Mouse (Mus musculus) MEL (cell line): ENCODE measurements at regions not wholly inside any gene's neighbourhood (a gene's known extent, or its start where the extent isn't known, plus 50 kb on each side); places are given as distances from the start of the nearest gene placed in this dataset.

ENCODE experiments used
- DNase-seq: peaks from one replicate; pipeline ENCODE4 v3.0.0; 2011; ENCODE audit warnings: low read depth, low spot score
- H3K27ac ChIP-seq: 2 replicates; pipeline ENCODE4 v1.5.1; 2012; ENCODE audit warnings: low read depth, mild to moderate bottlenecking, control low read depth, low read length, moderate library complexity; ENCODE audit not compliant: control insufficient read depth
- H3K27me3 ChIP-seq, 2 experiments: fragments of 150-350 bp in 1 of 2; sonication (generic) in 1 of 2; 2 replicates each; pipeline ENCODE4 v1.6.1; 2012; ENCODE audit warnings: low read length in 2 of 2, mild to moderate bottlenecking in 2 of 2, improper control_type of control experiment in 1 of 2, moderate library complexity in 1 of 2; ENCODE audit not compliant: insufficient read depth in 2 of 2, control insufficient read depth in 1 of 2
- H3K36me3 ChIP-seq, 2 experiments: 2 replicates each; pipeline ENCODE4 v1.6.1; 2012 to 2014; ENCODE audit warnings: low read length in 2 of 2, improper control_type of control experiment in 1 of 2, inconsistent platforms in 1 of 2, mild to moderate bottlenecking in 1 of 2; ENCODE audit not compliant: insufficient read depth in 2 of 2, control insufficient read depth in 1 of 2
- H3K4me1 ChIP-seq, 2 experiments: fragments of 150-350 bp in 1 of 2; sonication (generic) in 1 of 2; 2 replicates each; pipeline ENCODE4 v1.6.1; 2012; ENCODE audit warnings: low read length in 2 of 2, improper control_type of control experiment in 1 of 2, mild to moderate bottlenecking in 1 of 2; ENCODE audit not compliant: insufficient read depth in 2 of 2, control insufficient read depth in 1 of 2
- H3K4me3 ChIP-seq, 2 experiments: fragments of 150-350 bp in 1 of 2; sonication (generic) in 1 of 2; 2 replicates each; pipeline ENCODE4 v1.5.1; 2012; ENCODE audit warnings: low read depth in 2 of 2, low read length in 2 of 2, mild to moderate bottlenecking in 2 of 2, moderate library complexity in 2 of 2, control low read depth in 1 of 2, improper control_type of control experiment in 1 of 2; ENCODE audit not compliant: control insufficient read depth in 1 of 2, insufficient read depth in 1 of 2
- H3K79me2 ChIP-seq: 2 replicates; pipeline ENCODE4 v1.6.1; 2012; ENCODE audit warnings: mild to moderate bottlenecking, low read length, moderate library complexity; ENCODE audit not compliant: control insufficient read depth, poor library complexity, insufficient read depth
- H3K9ac ChIP-seq: 2 replicates; pipeline ENCODE4 v1.6.1; 2012; ENCODE audit warnings: low read depth, mild to moderate bottlenecking, control low read depth, low read length, moderate library complexity; ENCODE audit not compliant: control insufficient read depth, poor library complexity, severe bottlenecking
- H3K9me3 ChIP-seq: fragments of 150-350 bp; sonication (generic); replicated peaks from 2 replicates; pipeline ENCODE4 v1.6.1; 2012; ENCODE audit warnings: mild to moderate bottlenecking, low read length, improper control_type of control experiment, moderate library complexity; ENCODE audit not compliant: insufficient read depth
- BHLHE40 ChIP-seq: IDR thresholded peaks from 2 replicates; pipeline ENCODE4 v1.6.1; 2012; ENCODE audit warnings: low read depth, mild to moderate bottlenecking, inconsistent platforms, low read length, improper control_type of control experiment, borderline replicate concordance
- CHD1 ChIP-seq: IDR thresholded peaks from 2 replicates; pipeline ENCODE4 v1.6.1; 2012; ENCODE audit warnings: low read depth, mild to moderate bottlenecking, inconsistent platforms, low read length, improper control_type of control experiment
- CHD2 ChIP-seq: IDR thresholded peaks from 2 replicates; pipeline ENCODE4 v1.6.1; 2011; ENCODE audit warnings: low read length, improper control_type of control experiment
- CTCF ChIP-seq, 3 experiments: IDR thresholded peaks in 2 of 3; conservative IDR thresholded peaks in 1 of 3; 2 replicates each; pipeline ENCODE4 v1.5.1; 2011 to 2012; ENCODE audit warnings: low read length in 3 of 3, low read depth in 2 of 3, mild to moderate bottlenecking in 2 of 3, improper control_type of control experiment in 1 of 3, inconsistent platforms in 1 of 3, mixed read lengths in 1 of 3, moderate library complexity in 1 of 3; ENCODE audit not compliant: control insufficient read depth in 1 of 3, insufficient read depth in 1 of 3, poor library complexity in 1 of 3, severe bottlenecking in 1 of 3
- E2F4 ChIP-seq: IDR thresholded peaks from 2 replicates; pipeline ENCODE4 v1.6.1; 2011; ENCODE audit warnings: low read depth, low read length, improper control_type of control experiment, borderline replicate concordance
- GATA1 ChIP-seq: IDR thresholded peaks from 2 replicates; pipeline ENCODE4 v1.6.1; 2011; ENCODE audit warnings: low read depth, low read length, improper control_type of control experiment
- MAZ ChIP-seq: IDR thresholded peaks from 2 replicates; pipeline ENCODE4 v1.6.1; 2012; ENCODE audit warnings: low read depth, mild to moderate bottlenecking, inconsistent platforms, low read length, improper control_type of control experiment
- MEF2A ChIP-seq: IDR thresholded peaks from 2 replicates; pipeline ENCODE4 v1.6.1; 2014; ENCODE audit warnings: low read depth, mild to moderate bottlenecking, inconsistent platforms, low read length, improper control_type of control experiment; ENCODE audit not compliant: poor library complexity, insufficient replicate concordance, severe bottlenecking; ENCODE audit errors: extremely low read depth
- MYB ChIP-seq: IDR thresholded peaks from 2 replicates; pipeline ENCODE4 v1.6.1; 2011; ENCODE audit warnings: mild to moderate bottlenecking, low read depth, low read length, improper control_type of control experiment
- POLR2A ChIP-seq, 2 experiments: IDR thresholded peaks; 2 replicates each; pipeline ENCODE4 v1.6.1; 2011 to 2012; ENCODE audit warnings: low read length in 2 of 2, mild to moderate bottlenecking in 2 of 2, control low read depth in 1 of 2, improper control_type of control experiment in 1 of 2, low read depth in 1 of 2, moderate library complexity in 1 of 2; ENCODE audit not compliant: control insufficient read depth in 1 of 2, insufficient read depth in 1 of 2, poor library complexity in 1 of 2
- RAD21 ChIP-seq: IDR thresholded peaks from 2 replicates; pipeline ENCODE4 v1.6.1; 2011; ENCODE audit warnings: mild to moderate bottlenecking, low read depth, low read length, improper control_type of control experiment
- RCOR1 ChIP-seq: IDR thresholded peaks from 2 replicates; pipeline ENCODE4 v1.6.1; 2012; ENCODE audit warnings: low read depth, mild to moderate bottlenecking, inconsistent platforms, low read length, improper control_type of control experiment
- SMC3 ChIP-seq: IDR thresholded peaks from 2 replicates; pipeline ENCODE4 v1.6.1; 2011; ENCODE audit warnings: low read depth, low read length, improper control_type of control experiment
- TBP ChIP-seq: IDR thresholded peaks from 2 replicates; pipeline ENCODE4 v1.8.0; 2011; ENCODE audit warnings: low read depth, low read length, improper control_type of control experiment
- TCF12 ChIP-seq: IDR thresholded peaks from 2 replicates; pipeline ENCODE4 v1.6.1; 2014; ENCODE audit warnings: low read depth, mild to moderate bottlenecking, inconsistent platforms, low read length, improper control_type of control experiment, moderate library complexity
- UBTF ChIP-seq: IDR thresholded peaks from 2 replicates; pipeline ENCODE4 v1.6.1; 2012; ENCODE audit warnings: low read depth, mild to moderate bottlenecking, inconsistent platforms, low read length, improper control_type of control experiment, moderate library complexity, borderline replicate concordance; ENCODE audit not compliant: insufficient read depth
- USF1 ChIP-seq: IDR thresholded peaks from 2 replicates; pipeline ENCODE4 v1.6.1; 2014; ENCODE audit warnings: low read depth, mild to moderate bottlenecking, inconsistent platforms, low read length, improper control_type of control experiment, moderate library complexity
- USF2 ChIP-seq, 2 experiments: IDR thresholded peaks; 2 replicates each; pipeline ENCODE4 v1.6.1; 2011 to 2012; ENCODE audit warnings: improper control_type of control experiment in 2 of 2, low read length in 2 of 2, borderline replicate concordance in 1 of 2, inconsistent platforms in 1 of 2, low read depth in 1 of 2, mild to moderate bottlenecking in 1 of 2; ENCODE audit not compliant: insufficient read depth in 1 of 2
- ZKSCAN1 ChIP-seq: IDR thresholded peaks from 2 replicates; pipeline ENCODE4 v1.6.1; 2012; ENCODE audit warnings: low read depth, mild to moderate bottlenecking, inconsistent platforms, low read length, improper control_type of control experiment, moderate library complexity
- ZMIZ1 ChIP-seq: IDR thresholded peaks from 2 replicates; pipeline ENCODE4 v1.6.1; 2012; ENCODE audit warnings: low read depth, mild to moderate bottlenecking, inconsistent platforms, low read length, improper control_type of control experiment, moderate library complexity
- ZNF384 ChIP-seq: IDR thresholded peaks from 2 replicates; pipeline ENCODE4 v1.6.1; 2012; ENCODE audit warnings: low read depth, mild to moderate bottlenecking, inconsistent platforms, low read length, improper control_type of control experiment

DNA sequence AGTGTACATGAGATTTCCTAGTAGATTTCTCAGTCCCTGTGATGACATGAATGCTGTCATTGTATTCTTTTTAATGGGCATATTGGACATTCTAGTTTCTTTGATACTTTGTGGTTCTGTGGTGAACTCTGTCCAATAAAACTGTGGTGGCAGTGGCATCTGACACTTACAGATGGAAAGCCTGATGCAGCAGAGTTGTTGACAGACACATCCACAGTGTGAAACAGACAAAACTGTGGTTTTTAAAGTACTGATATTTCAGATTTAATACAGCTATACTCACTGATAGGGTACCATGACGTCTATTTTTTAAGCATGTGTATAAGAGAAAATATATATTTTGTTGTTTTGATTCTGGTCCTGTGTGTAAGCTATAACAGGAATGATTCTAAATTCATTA is 818.0 kb downstream of the Trim52 start:
- Histone ChIP-seq H3K4me1 (no peaks in the 10 kb centered on the region), H3K79me2 (no peaks in the 10 kb centered on the region), H3K9me3 (no peaks in the 10 kb centered on the region), H3K27me3 (no peaks in the 10 kb centered on the region), H3K9ac (no peak overlapping the region), H3K36me3 (no peaks in the 10 kb centered on the region), H3K4me3 (no peak overlapping the region), H3K27ac (no peak overlapping the region)
- TF ChIP-seq ZKSCAN1 (no peak), MAZ (no peak), RCOR1 (no peak), CHD2 (no peak), MEF2A (no peak), CHD1 (no peak), MYB (no peak), USF2 (IDR thresholded peaks at IDR 0.05; ENCODE audit: borderline replicate concordance in 1 of 2, insufficient read depth in 1 of 2, low read depth in 1 of 2, low read length in 2 of 2) (no peak)
- no peak for DNase-seq

DNA sequence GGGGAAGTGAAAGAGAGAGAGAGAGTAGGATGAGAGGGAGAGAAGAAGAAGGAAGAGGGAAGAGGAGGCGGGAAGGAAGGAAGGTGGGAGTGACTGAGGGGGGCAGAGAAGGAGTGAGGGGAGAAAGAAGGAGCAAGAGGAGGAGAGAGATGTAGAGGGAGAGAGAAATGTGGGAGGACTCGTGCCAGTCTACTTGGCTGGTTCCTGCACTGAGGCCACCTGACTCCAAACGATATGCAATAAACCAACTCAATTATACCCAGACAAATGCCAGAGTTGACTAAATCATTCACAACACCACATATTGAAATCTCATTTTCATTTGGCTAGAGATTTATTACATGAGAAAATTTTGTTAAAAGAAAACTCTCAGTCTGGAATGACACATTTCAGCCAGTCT is 818.4 kb downstream of the Trim52 start:
- Histone ChIP-seq H3K9ac (no peak overlapping the region), H3K79me2 (no peaks in the 10 kb centered on the region), H3K9me3 (no peaks in the 10 kb centered on the region), H3K4me1 (no peaks in the 10 kb centered on the region), H3K4me3 (no peak overlapping the region), H3K36me3 (no peaks in the 10 kb centered on the region)
- TF ChIP-seq MAZ: no peak
- TF ChIP-seq GATA1: no peak
- no peak for TF ChIP-seq UBTF
- no peak for TF ChIP-seq USF1
- TF ChIP-seq SMC3: no peak
- no peak for TF ChIP-seq ZKSCAN1
- no peak for TF ChIP-seq USF2 (IDR thresholded peaks at IDR 0.05; ENCODE audit: borderline replicate concordance in 1 of 2, insufficient read depth in 1 of 2, low read depth in 1 of 2, low read length in 2 of 2)
- TF ChIP-seq RAD21: no peak
- TF ChIP-seq CTCF (IDR thresholded peaks at IDR 0.05 in 2 of 3, conservative IDR thresholded peaks at IDR 0.05 in 1 of 3; ENCODE audit: control insufficient read depth in 1 of 3, insufficient read depth in 1 of 3, low read depth in 2 of 3, low read length in 3 of 3, poor library complexity in 1 of 3, severe bottlenecking in 1 of 3): no peak
- TF ChIP-seq TBP: no peak
- TF ChIP-seq, all 39 proteins: peak for 0
- no peak for DNase-seq
- Histone ChIP-seq H3K27ac (no peak overlapping the region), H3K27me3 (no peaks in the 10 kb centered on the region)

DNA sequence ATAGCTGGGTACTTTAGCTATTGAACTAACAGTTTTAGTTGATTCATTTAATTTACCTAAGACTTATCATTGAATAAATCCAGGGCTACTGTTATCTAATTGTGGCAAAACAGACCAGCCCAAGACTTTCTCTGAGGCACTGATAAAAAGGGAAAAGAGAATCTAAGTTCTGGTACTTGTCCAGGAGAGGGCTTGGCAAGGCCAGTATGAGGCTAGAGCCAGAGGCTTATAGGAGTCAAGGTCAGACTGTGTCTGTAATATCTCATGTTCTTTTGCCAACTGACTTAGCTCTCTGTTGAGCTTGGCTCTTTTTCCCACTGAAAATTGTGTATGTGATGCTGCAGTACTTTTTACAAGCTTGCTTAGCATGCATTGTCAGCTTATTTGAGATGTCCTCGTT is 839.3 kb downstream of the Trim52 start:
- H3K4me3 ChIP-seq: no peak overlapping the region
- no peak overlapping the region for H3K9ac ChIP-seq
- no peaks in the 10 kb centered on the region for H3K4me1 ChIP-seq
- H3K9me3 ChIP-seq: no peaks in the 10 kb centered on the region
- H3K36me3 ChIP-seq: no peaks in the 10 kb centered on the region
- DNase-seq: no peak
- TF ChIP-seq CTCF (IDR thresholded peaks at IDR 0.05 in 2 of 3, conservative IDR thresholded peaks at IDR 0.05 in 1 of 3; ENCODE audit: control insufficient read depth in 1 of 3, insufficient read depth in 1 of 3, low read depth in 2 of 3, low read length in 3 of 3, poor library complexity in 1 of 3, severe bottlenecking in 1 of 3): no peak
- no peak for TF ChIP-seq UBTF
- no peak for TF ChIP-seq ZNF384
- no peak for TF ChIP-seq MEF2A
- no peak for TF ChIP-seq POLR2A (IDR thresholded peaks at IDR 0.05; ENCODE audit: control insufficient read depth in 1 of 2, insufficient read depth in 1 of 2, low read depth in 1 of 2, low read length in 2 of 2, poor library complexity in 1 of 2)
- no peak for TF ChIP-seq CHD1
- no peak for TF ChIP-seq RAD21
- TF ChIP-seq ZMIZ1: no peak
- no peak for TF ChIP-seq MYB
- no peak for TF ChIP-seq ZKSCAN1
- no peak for TF ChIP-seq RCOR1
- no peak for TF ChIP-seq TCF12
- no peak for TF ChIP-seq BHLHE40
- no peak for TF ChIP-seq USF1
- TF ChIP-seq USF2 (IDR thresholded peaks at IDR 0.05; ENCODE audit: borderline replicate concordance in 1 of 2, insufficient read depth in 1 of 2, low read depth in 1 of 2, low read length in 2 of 2): no peak
- no peak for TF ChIP-seq TBP
- TF ChIP-seq E2F4: no peak
- H3K79me2 ChIP-seq: no peaks in the 10 kb centered on the region
- no peak overlapping the region for H3K27ac ChIP-seq
- H3K27me3 ChIP-seq: no peaks in the 10 kb centered on the region
